Mouse (Mus musculus): Measurements from ENCODE around the gene Epx. TPM values are rescaled to one million over a fixed set of nuclear protein-coding genes. Genes with fewer than 3 reads are reported as not detected.
"Not testable (repeated sequence)": the region's sequence is repeated elsewhere in the genome, so short reads cannot be mapped to it uniquely, and the experiment has no call there.

Gene Epx
- polyA plus RNA-seq (2017; shearing (Covaris generic)): not detected

DNA sequence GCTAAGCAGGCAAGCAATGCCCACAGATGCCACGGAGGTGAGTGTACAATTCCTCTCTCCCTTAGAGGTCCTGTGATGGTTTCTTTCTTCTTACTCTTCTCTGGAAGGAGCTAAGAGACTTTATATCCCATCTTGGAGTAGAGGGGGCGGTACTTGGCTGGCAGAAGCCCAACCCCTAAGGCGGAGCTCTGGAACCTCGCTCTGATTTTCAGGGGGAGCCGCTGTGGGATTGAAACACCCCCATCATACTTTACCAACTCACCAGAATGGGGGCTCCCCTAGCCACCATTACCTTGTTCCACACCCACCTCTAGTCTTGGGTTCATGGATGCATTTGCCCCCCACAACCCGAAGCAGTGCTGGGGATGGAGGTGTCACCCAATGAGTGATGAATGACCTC lies at the start of gene Epx:
Gene Epx, minus strand, starts transcription at position 101 of the 400 bp plus-strand sequence.
- ATAC-seq: no peak

DNA sequence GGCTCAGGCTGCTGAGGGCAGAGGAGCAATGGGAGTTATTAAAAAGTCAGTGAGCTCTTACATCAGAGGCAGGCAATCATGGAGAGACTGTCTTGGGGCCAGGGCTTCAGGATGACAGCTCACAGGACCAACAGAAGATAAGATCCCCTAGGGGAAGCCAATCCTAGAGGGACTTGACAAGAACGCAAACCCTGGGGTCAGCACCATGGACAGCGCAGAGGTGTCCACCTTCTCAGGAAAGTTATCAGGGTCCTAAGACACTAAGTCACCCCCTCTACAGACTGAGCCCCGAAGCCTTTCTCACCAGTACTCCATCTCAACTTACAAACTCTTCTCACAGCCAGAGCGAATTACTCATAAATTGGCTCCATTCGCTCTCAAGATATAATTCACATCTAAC lies 45.6 kb upstream of the Epx start, which contains the start of gene Olfr464:
Gene Olfr464, minus strand, starts transcription at position 2 of the 400 bp plus-strand sequence.
- ATAC-seq: no peak

DNA sequence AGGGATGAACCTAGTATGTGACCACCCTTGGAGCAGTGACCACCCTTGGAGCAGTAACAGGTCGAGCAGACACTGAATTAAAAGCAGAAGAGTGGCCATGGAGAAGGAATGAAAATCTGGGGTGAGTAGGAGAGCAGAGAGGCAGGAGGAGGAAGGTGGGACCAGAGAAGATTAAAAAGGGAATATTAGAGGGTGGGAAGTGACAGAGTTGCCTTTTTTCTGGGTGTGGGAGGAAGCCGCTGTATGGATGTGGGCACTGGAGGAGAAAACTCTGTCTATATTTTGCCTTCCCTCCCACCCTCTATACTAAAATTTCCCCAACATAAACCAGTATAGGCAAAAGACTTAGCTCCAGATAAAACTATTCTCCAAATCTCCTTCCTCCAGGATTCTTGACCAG lies 45.0 kb upstream of the Epx start:
- no peak for ATAC-seq

DNA sequence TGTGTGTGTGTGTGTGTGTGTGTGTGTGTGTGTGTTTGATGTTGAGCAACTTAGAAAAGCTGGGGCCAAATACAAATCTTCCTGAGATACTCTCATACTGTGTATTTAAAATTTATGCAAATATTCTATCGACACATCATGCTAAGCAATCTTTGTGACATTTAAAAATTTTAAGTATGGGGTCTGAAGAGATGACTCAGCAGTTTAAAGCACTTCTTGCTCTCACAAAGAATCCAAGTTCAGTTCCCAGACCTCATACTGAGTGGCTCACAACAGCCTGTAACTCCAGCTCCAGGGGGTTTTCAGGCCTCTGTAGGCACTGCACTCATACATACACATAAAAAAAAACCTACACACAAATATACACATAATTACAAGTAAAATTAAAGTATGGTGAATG lies 40.7 kb upstream of the Epx start:
- no peak for ATAC-seq

DNA sequence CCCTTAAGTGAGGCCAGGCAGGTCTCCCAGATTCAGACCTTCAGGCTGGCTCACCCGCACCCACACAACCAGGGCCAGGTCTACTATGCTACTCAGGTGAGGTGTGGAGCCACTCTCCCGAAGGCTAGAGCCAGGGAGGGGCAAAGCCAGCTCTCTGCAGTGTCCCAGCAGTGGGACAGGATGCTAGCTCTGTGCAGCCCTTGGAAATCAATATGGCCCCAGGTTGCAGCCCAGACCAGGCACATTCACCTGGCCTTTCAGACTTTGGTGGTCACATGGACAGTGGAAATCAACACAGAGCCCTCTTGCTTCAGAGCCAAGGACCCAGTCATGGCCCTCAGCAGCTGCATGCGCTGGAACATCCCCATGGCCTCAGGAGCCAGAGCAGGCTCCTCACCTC lies 29.0 kb upstream of the Epx start:
- no peak for ATAC-seq

DNA sequence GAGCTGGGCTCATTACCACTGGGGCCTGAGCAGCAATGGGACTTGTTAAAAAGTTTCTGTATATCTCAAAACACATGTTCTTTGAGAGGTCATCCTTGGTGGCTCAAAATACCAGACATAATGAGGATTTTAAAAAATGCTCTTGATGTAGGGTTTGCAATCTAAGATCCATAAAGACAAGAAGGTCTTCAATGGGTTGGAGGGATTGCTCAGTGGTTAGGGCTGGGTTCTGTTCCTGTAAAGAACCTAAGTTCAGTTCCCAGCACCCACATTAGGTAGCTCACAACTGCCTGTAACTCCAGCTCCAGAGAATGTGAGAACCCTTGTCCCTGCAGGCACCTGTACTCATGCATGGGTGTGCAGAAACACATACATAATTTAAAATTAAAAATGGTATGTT lies 22.0 kb upstream of the Epx start, which contains the start of gene Olfr463:
Gene Olfr463, minus strand, starts transcription at position 101 of the 400 bp plus-strand sequence.
- no peak for ATAC-seq

DNA sequence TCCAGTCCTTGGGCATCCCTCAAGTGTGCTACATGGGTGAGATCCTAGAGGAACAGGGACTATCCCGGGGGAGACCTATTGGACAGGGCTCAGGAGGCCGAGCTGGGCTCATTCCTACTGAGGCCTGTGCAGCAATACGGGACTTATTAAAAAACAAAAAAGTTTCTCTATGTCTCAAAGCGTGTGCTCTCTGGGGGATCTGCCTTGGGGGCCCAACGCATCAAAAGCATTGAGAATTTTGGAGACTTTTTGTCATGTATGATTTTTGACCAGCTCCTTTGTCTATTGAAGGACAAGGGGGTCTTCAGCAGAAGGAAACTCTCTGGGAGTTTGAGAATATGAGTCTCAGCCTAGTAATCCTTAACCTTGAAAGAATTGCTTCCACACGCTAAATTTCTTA lies 16.8 kb upstream of the Epx start, which contains the start of gene Olfr462:
Gene Olfr462, minus strand, starts transcription at position 101 of the 400 bp plus-strand sequence.
- ATAC-seq: no peak

DNA sequence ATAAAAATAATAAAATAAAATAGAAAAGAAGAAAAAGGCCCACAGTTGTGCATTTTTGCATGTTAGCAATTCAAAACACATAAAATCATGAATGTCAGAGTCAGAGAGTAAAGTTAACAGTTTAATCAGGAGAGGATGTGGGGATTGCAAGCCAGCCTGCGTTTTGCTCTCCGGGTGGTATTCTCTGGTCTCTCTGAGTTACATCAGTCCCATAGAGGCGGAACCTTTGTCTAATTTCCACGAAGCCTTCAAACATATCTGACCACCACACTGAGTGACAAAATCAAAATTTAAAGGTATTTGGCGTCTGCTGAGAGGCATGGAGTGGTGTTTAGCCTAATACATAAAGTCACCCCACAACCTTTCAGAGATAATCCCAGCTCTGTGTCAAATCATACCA lies 9.5 kb upstream of the Epx start:
- ATAC-seq: no peak

DNA sequence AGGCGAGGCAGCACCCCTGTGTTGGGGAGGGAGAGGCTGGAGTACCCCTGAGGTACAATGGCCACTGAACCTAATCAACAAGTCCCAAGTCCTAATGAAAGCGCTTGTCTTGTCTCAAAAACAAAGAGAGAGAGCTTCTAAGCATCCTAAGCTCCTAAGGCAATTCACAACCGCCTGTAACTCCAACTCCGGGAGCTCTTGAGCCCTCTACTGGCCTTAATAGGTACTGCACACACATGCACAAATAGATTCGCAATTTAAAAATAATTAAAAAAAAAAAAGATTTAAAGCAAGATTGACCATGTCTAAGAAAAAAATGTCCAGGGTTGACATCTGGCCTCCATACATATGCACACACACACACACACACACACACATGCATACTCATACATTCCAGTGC lies 8.2 kb upstream of the Epx start:
- ATAC-seq: no peak

DNA sequence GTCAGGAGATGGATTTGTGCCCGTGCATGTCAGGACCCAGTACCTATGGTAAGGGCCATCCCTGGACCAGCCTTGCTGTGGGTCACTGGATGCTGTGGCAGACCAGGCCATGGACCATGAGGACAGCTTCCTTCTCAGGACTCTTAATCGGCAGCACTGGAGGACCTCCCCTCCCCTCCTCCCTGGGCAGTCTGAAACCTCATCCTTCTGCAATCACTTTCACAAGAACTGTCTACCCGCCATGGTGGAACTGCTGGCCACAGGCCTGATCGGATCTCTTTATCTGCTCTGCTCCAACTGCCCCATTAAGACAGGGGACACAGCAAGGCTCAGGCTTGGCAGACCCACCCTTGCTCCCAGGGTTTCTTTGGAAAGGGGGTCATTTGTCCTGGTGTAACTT lies 6.4 kb upstream of the Epx start:
- ATAC-seq: no peak

DNA sequence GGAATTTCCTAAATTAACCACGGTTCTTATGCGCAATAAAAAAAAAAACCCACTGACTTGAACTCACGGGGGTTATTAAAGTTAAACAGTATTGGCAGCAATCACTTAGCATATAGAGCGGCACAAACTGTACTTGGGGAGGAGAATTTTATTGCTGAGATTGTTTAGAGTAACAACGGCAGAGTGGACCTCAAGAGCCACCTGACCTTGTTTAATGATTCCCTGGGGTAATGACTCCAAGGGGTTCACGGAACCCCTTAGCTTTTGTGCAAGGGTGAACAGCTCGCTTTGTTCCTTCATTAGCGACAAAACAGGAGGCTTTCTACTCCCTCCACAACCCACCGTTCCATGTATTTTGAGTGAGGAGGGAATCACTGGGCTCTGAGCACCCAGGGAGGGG lies 4.5 kb upstream of the Epx start:
- ATAC-seq: no peak

DNA sequence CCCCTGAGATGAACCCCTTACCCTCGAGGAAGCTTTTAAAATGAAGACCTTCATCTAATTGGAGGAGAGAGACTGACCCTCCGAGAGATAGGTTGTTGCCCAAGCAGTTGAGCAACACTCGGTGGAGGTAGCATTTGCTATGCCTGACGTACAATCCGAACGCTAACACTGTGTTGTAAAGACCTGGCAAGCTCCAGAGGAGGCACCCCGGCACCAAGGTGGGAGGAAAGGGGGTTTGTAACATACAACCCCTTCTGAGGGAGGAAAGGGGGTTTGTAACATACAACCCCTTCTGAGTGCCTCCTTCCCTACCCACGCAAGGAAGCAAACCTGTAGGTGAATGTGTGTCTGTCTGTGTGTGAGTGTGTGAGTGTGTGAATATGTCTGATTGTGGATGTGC lies 3.6 kb downstream of the Epx start:
- no peak for ATAC-seq

DNA sequence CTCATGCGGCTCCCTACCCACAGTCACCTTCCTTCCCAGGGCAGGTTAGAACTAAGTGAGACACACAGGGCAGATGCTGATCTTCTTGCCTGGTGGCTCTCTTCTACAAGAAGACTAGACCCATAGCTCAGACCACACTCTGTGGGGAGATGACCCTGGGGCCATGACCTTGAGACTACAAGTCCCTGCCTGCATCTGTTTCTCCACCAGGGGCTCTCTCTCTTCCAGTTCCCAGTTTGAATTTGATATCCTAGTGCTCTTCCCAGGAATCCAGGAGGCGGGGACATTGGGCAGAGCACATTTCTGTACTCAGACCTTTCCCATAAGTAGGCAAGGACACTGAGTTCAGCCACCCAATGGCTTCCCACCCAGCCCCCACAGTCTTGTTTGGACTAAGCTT lies 5.2 kb downstream of the Epx start:
- no peak for ATAC-seq

DNA sequence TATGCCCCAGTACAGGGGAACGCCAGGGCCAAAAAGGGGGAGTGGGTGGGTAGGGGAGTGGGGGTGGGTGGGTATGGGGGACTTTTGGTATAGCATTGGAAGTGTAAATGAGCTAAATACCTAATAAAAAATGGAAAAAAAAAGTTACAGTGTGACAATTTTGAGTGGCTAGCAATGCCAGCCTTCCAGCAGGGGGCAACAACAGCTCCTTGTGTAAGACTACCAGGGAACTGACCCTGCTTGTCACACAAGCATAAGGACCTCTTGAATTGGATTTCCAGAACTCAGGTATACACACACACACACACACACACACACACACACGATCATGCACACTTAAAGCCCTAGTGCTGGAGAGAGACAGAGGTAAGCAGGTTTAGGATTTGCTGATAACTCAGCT lies 8.4 kb downstream of the Epx start:
- ATAC-seq: not testable (repeated sequence)

DNA sequence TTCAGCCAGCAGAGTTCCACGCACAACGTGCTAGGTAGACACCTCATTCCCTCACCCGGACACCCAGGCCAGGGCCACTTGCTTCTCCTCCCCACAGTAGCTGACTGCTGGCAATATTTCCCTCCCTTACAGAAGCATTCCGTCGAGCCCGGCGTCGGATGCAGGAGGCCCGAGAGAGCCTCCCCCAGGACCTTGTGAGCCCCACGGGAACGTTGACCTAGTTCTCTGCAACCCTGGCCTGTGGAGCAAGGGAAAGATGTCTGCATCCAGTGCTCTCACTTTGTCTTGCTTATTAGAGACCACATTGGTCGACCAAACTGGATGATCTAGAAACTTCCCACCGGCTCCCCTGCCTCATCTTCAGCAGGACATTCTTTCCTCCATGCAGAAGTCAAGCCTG lies 12.5 kb downstream of the Epx start:
- no peak for ATAC-seq

DNA sequence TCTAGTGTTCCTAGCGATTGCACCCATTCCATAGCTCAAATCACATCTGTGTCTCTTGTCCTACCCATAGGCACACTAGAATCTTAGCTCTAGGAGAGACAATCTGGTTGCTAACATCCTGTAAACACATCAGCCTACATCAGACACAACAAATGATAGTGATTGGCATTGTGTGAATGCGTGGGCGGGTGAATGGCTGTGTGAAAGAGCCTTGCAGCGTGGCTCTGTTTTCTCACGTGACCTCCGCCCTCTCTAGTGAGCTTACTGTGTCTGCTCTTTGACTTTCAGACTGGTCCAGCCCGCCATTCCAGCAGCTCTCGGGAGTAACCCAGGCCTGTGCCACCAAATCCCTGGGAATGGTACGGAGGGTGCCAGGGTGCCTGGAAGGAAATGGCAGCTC lies 14.9 kb downstream of the Epx start:
- no peak for ATAC-seq

DNA sequence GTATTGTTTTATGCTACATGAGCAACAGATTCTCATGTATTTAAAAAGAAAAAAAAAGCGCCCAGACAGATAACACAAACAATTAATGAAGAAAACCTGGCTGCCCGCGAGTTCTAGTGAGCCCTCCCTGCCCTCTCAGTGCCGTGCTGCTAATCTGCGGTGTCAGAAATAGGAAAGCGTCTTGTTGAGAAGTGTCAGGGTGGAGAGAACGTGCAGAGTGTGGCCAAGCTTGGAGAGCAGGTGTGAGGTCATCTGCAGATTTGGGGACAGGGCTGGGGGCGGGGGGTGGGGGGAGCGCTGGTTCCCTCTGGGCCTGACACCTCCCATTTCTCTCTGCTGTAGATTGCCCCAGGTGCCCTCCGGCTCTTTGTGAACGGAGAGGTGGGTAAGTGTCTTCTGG lies 16.1 kb downstream of the Epx start:
- ATAC-seq: no peak

DNA sequence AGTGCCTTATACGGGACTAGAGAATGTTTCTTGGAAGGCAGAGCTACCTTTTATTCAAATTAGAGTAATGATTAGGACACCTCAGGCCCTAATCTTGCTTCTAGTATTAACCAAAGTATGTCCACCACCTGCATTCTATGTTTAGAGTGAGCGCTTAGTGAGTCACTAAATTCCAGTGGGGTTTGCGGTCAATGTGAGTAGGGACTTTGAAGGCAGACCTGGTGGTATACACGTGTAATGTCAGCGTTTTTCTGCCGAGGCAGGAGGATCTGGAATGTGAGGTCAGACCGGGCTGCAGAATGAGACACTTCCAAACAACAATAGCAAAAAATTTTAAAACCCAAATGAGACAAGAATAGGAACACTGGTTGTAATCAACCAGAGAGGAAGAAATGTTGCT lies 20.8 kb downstream of the Epx start:
- no peak for ATAC-seq

DNA sequence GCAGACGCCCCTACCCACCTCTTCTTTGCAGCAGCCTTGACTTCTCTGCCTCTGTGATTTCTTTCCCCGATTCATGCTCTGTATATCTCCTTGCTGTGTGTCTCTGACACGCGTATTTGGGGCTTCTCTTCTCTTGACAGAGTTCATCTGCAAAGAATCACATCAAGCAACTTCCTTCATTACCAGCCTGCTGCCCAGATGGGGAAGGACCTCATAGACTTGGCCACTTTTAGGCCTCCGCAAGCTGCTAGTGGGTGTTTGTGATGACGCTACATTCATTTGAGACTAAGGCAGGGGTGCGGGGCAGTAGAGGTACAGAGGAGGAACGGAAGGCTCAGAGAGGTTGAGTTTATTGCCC lies 21.8 kb downstream of the Epx start:
- ATAC-seq: peak; percentile 21

DNA sequence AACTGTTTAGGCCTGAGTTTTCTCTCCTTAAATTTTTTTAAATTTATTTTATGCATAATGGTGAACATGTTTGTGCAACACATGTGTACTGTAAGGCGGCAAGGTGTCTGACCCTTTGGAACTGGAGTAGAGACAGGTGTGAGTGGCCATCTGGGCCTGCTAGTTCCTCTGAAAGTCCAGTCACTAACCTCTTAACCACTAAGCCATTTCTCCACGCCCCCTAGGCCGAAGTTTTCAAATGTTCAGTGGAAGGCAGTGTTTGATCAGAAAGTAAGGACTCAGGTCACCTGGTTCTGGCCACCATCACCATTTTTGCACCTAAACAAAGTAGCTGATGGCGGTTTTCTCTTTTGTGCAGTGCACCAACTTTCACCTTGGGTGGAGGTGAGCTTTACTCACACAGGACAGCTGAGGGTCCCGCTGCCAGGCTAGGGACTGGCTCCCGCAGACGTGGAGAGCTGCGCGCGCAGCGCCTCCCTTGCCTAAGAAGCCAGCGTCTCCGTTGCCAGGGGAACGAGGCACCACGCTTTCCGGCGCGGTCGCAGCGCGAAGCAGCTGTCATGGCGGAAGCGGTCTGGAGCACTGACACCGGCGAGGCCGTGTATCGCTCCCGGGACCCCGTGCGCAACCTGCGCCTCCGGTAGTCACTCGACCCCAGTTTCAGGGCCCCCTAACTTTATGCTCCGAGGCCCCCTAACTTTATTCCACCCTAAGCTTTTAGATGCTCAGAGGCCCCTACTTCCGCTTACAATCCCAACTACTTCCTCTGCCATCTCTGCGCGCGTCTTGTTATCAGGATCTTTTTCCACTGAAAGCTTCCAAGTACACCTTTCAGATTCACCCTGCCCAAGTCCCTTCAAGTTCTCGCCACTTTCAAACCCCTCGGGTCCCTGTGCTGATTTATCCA lies 22.4 kb downstream of the Epx start, which contains the start of gene Mks1:
Gene Mks1, plus strand, starts transcription at position 526 of the 907 bp plus-strand sequence.
- ATAC-seq: peak; percentile 99

DNA sequence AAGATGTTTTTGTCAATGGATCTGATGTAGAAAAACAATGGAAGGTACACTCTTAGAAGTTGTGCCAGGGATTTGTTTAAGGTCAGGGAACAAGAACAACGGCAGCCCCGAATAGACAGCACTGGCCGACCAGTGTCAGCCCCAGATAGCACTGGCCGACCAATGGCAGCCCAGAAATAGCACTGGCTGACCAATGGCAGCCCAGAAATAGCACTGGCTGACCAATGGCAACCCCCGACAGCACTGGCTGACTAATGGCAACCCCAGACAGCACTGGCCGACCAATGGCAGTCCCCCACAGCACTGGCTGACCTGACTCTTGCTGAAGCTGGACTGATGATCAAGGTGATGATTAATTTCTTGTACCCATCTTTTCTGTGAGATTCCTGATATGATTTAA lies 27.5 kb downstream of the Epx start:
- ATAC-seq: no peak

DNA sequence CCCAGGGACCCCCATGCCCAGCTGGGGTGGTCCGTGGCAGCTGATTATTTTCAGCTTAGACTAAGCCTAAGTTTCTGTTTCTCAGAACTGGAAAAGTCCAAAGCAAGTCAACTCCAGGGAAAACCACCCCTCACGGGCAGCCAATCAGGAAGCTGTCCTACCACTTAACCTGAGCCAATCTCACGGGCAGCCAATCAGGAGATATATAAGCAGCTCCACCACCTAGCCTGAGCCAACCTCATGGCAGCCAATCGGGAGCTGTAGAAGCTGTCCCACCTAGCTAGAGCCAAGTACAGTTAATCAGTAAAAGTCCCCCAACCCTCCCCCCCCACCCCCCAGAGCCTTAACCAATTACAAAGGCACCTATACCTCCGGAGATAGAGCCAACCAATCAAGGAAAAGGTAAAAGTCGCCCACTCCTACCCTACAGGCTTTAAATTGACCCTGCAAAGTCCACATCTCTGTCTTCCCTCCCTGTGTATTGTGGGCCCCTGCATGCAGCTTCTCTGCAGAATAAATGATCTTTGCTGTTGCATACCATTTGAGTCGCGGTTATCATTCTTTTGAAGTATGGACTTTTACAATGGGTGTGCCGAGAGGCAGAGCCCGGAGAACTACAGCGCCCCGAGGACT lies 28.3 kb downstream of the Epx start:
- ATAC-seq: no peak

DNA sequence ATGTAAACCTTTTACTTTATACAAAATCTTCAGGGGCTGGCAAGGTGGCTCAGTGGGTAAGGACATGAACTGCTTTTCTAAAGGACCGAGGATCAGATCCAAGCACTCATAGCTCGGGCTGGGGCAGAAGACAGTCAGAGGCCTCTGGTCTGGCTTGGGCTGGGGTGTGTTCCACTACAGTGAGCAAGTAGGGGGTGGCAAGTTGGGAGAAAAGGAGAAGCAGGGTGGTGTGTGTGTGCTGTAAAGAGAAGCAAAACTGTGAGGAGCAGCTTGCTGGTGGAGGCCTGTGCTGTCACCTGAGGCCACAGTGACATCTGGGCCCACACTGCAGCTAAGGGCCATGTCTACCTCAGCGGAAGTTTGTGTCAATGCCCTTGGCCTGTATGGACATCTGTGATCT lies 33.9 kb downstream of the Epx start:
- ATAC-seq: no peak

DNA sequence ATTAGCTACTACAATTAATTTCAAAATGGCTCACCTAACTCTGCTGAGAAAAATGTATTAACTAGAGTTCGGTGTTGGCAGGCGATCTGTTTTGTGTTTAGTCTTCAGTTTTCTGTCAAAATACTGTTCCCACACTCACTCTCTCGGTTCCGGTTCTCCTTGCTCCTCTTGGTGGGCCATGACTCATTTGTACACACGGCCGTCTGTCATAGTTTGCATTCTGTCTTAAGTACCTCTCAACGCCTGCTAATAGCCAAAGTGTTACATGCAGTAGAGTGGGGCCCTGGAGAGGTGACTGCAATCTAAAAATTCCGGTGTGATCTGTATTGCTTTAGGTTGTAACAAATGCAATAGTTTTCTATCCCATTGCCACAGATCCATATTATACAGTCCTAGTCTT lies 34.7 kb downstream of the Epx start:
- no peak for ATAC-seq

Data from CD4-positive, CD25-positive, alpha-beta regulatory T cell, adult 4 months (primary cell).